Mouse (Mus musculus) liver, adult 2 months (tissue): ENCODE results near the gene Cyp26c1. TPM values are rescaled to one million over a fixed set of nuclear protein-coding genes. Genes with fewer than 3 reads are reported as not detected.

ENCODE experiments used
- DNase-seq: peaks from one replicate; pipeline ENCODE4 v3.0.0-alpha.2; 2011; ENCODE audit warnings: low read depth, low spot score; ENCODE audit errors: extremely low read depth
- H3K27ac ChIP-seq: fragments of 200-500 bp; replicated peaks from 2 replicates; pipeline ENCODE4 v1.5.1; 2012; ENCODE audit warnings: low read depth, mild to moderate bottlenecking, control low read depth, inconsistent platforms, low read length; ENCODE audit not compliant: insufficient read depth
- H3K27me3 ChIP-seq: fragments of 200-500 bp; 2 replicates; pipeline ENCODE4 v1.6.1; 2012; ENCODE audit warnings: mild to moderate bottlenecking, moderate library complexity, low read length, inconsistent platforms; ENCODE audit not compliant: control insufficient read depth, insufficient read depth
- H3K36me3 ChIP-seq: fragments of 200-500 bp; 2 replicates; pipeline ENCODE4 v1.6.1; 2012; ENCODE audit warnings: low read length, inconsistent platforms; ENCODE audit not compliant: control insufficient read depth, insufficient read depth
- H3K4me1 ChIP-seq: fragments of 200-500 bp; 2 replicates; pipeline ENCODE4 v1.6.1; 2011; ENCODE audit warnings: low read length; ENCODE audit not compliant: control insufficient read depth, insufficient read depth
- H3K4me3 ChIP-seq: fragments of 200-500 bp; 2 replicates; pipeline ENCODE4 v1.5.1; 2011; ENCODE audit warnings: low read depth, mild to moderate bottlenecking, control low read depth, low read length, moderate library complexity; ENCODE audit not compliant: insufficient read depth
- H3K79me2 ChIP-seq: fragments of 200-500 bp; 2 replicates; pipeline ENCODE4 v1.6.1; 2012; ENCODE audit warnings: inconsistent platforms, mild to moderate bottlenecking, low read length, moderate library complexity; ENCODE audit not compliant: control insufficient read depth, insufficient read depth
- H3K9ac ChIP-seq: fragments of 200-500 bp; 2 replicates; pipeline ENCODE4 v1.6.1; 2012; ENCODE audit warnings: low read depth, mild to moderate bottlenecking, control low read depth, inconsistent platforms, low read length
- CTCF ChIP-seq: fragments of 200-500 bp; IDR thresholded peaks from 2 replicates; pipeline ENCODE4 v1.5.1; 2011; ENCODE audit warnings: low read depth, low read length, control low read depth
- POLR2A ChIP-seq: fragments of 200-500 bp; IDR thresholded peaks from 2 replicates; pipeline ENCODE4 v1.6.1; 2011; ENCODE audit warnings: low read length, control low read depth; ENCODE audit not compliant: insufficient read depth; ENCODE audit errors: extremely low read depth
- WGBS: fragments of 180-500 bp; shearing (Covaris S2); methylation state at CpG from one replicate; pipeline ENCODE4 v1.1.7; 2018; 5-methylcytosine and 5-hydroxymethylcytosine counted together
- polyA plus RNA-seq: library from polyadenylated mRNA; depleted of rRNA; stranded (reverse); fragments of >200 nt; gene quantifications from 2 replicates; pipeline ENCODE4 v1.2.3, GENCODE M21; 2012; rRNA removed
- total RNA-seq: library from RNA; depleted of rRNA; stranded (reverse); fragments of >200 nt; gene quantifications from 2 replicates; pipeline ENCODE4 v1.2.3, GENCODE M21; 2014; rRNA removed

Gene Cyp26c1
- 0.09 TPM in 1 of 2 replicates, not detected in the other for total RNA-seq
- polyA plus RNA-seq = 0.05 and 0.06 TPM in 2 replicates

- 87% methylated on average over 6 of the region's 6 CpGs for WGBS
- Histone ChIP-seq H3K27me3 (no peaks in the 10 kb centered on the region), H3K36me3 (peaks cover 6% of the 10 kb centered on the region; the same call in 1 of the 2 replicates), H3K9ac (no peak within 1 kb of the TSS), H3K4me1 (no peaks in the 10 kb centered on the region), H3K79me2 (no peaks in the 10 kb centered on the region; the same call in 1 of the 2 replicates), H3K27ac (no peak within 1 kb of the TSS), H3K4me3 (no peak within 1 kb of the TSS)
- no peak for DNase-seq
- TF ChIP-seq POLR2A = no peak
- no peak for TF ChIP-seq CTCF
Observed at GRCm38 (mm10) chr19:37685281-37685680, at the start of gene Cyp26c1. Cyp26c1 (plus strand) TSS chr19:37685581.

- TF ChIP-seq POLR2A = no peak
- TF ChIP-seq CTCF = no peak
- no peak overlapping the region for H3K27ac ChIP-seq
- 69% methylated on average over 2 of the region's 2 CpGs for WGBS
- DNase-seq = peak; percentile 51
- H3K36me3 ChIP-seq = peaks cover 10% of the 10 kb centered on the region
- no peak overlapping the region for H3K4me3 ChIP-seq
- H3K27me3 ChIP-seq = no peaks in the 10 kb centered on the region
- H3K9ac ChIP-seq = no peak overlapping the region
- no peaks in the 10 kb centered on the region for H3K4me1 ChIP-seq
- no peaks in the 10 kb centered on the region; the same call in 1 of the 2 replicates for H3K79me2 ChIP-seq
Observed at GRCm38 (mm10) chr19:37647994-37648393, 37.4 kb upstream of the Cyp26c1 start.

- 75% methylated on average over 2 of the region's 2 CpGs for WGBS
- TF ChIP-seq CTCF (no peak), POLR2A (no peak)
Observed at GRCm38 (mm10) chr19:37650526-37650925, 34.9 kb upstream of the Cyp26c1 start.

GRCm38 (mm10) chr19:37654012-37654411, 31.4 kb upstream of the Cyp26c1 start:
- no peak for DNase-seq
- TF ChIP-seq POLR2A (no peak), CTCF (no peak)
- no peaks in the 10 kb centered on the region; the same call in 1 of the 2 replicates for H3K79me2 ChIP-seq
- H3K4me1 ChIP-seq = peaks cover 6% of the 10 kb centered on the region; the same call in 1 of the 2 replicates
- peaks cover 16% of the 10 kb centered on the region for H3K36me3 ChIP-seq
- H3K27me3 ChIP-seq = no peaks in the 10 kb centered on the region
- 83% methylated on average over 5 of the region's 5 CpGs for whole genome bisulfite sequencing
- H3K4me3 ChIP-seq = no peak overlapping the region
- no peak overlapping the region for H3K27ac ChIP-seq
- no peak overlapping the region for H3K9ac ChIP-seq

More at GRCm38 (mm10) chr19:37650526-37650925, 34.9 kb upstream of the Cyp26c1 start:
- no peaks in the 10 kb centered on the region for H3K27me3 ChIP-seq
- H3K36me3 ChIP-seq = peaks cover 19% of the 10 kb centered on the region
- no peak for DNase-seq
- H3K9ac ChIP-seq = no peak overlapping the region
- no peak overlapping the region for H3K4me3 ChIP-seq
- no peak overlapping the region for H3K27ac ChIP-seq
- H3K4me1 ChIP-seq = no peaks in the 10 kb centered on the region
- no peaks in the 10 kb centered on the region; the same call in 1 of the 2 replicates for H3K79me2 ChIP-seq

GRCm38 (mm10) chr19:37656441-37656840, 28.9 kb upstream of the Cyp26c1 start:
- no peaks in the 10 kb centered on the region; the same call in 1 of the 2 replicates for H3K79me2 ChIP-seq
- peaks cover 16% of the 10 kb centered on the region for H3K36me3 ChIP-seq
- no peak overlapping the region for H3K9ac ChIP-seq
- no peak overlapping the region for H3K27ac ChIP-seq
- WGBS = 49% methylated on average over 9 of the region's 9 CpGs
- TF ChIP-seq POLR2A (no peak), CTCF (no peak)
- H3K4me1 ChIP-seq = peaks cover 6% of the 10 kb centered on the region; the same call in 1 of the 2 replicates
- H3K27me3 ChIP-seq = no peaks in the 10 kb centered on the region
- H3K4me3 ChIP-seq = no peak overlapping the region
- DNase-seq = peak; percentile 53

- Histone ChIP-seq H3K9ac (no peak overlapping the region), H3K79me2 (peaks cover 7% of the 10 kb centered on the region; the same call in 1 of the 2 replicates), H3K27me3 (no peaks in the 10 kb centered on the region), H3K4me1 (no peaks in the 10 kb centered on the region), H3K4me3 (no peak overlapping the region), H3K36me3 (peaks cover 3% of the 10 kb centered on the region; the same call in 1 of the 2 replicates), H3K27ac (no peak overlapping the region)
- no peak for DNase-seq
- no peak for TF ChIP-seq CTCF
- no peak for TF ChIP-seq POLR2A
- WGBS = 84% methylated on average over 6 of the region's 6 CpGs
Observed at GRCm38 (mm10) chr19:37665256-37665655, 20.1 kb upstream of the Cyp26c1 start.
